Mouse (Mus musculus): ENCODE data around the gene Tet3. TPM values are rescaled to one million over a fixed set of nuclear protein-coding genes. Genes with fewer than 3 reads are reported as not detected.
A peak's percentile ranks its signal among the peaks of the same experiment; 100 is the strongest.
"Not testable (repeated sequence)": the region's sequence is repeated elsewhere in the genome, so short reads cannot be mapped to it uniquely, and the experiment has no call there.

Gene Tet3
- total RNA-seq, 2 experiments from 2014 or later = 27.2 to 27.6 TPM

GRCm38 (mm10) chr6:83349274-83349958, 109.5 kb downstream of the Tet3 start:
- intact Hi-C loops (cut with DNase I) = no loop called here
- peak; percentile 91 to 96 for DNase-seq

DNA sequence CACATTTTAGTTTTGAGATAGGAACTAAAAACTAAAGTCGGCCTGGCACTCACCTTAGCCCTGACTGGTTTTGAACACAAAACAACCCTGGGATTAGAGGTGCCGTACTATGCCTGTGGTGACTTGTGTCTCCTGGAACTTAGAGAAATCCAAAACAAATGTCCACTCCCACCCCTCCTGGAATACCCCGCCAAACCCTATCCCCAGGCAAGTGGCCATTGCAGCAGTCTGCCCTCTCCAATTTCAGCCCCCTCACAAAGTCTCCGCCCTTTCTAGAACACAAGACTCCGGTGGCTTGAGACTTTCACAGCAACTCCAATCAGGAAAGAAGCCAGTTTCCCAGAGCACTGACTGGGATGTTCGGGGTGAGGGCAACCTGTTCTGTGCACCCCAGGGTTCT, 110.0 kb downstream of the Tet3 start, which contains the start of gene Bola3:
Gene Bola3 (plus strand): TSS at position 275 of the 400 bp plus-strand sequence.
- intact Hi-C loops (cut with DNase I) = no loop called here
- DNase-seq = no peak

GRCm38 (mm10) chr6:83347916-83348315, 111.0 kb downstream of the Tet3 start:
- intact Hi-C loops (cut with DNase I) = no loop called here
- no peak for DNase-seq

DNA sequence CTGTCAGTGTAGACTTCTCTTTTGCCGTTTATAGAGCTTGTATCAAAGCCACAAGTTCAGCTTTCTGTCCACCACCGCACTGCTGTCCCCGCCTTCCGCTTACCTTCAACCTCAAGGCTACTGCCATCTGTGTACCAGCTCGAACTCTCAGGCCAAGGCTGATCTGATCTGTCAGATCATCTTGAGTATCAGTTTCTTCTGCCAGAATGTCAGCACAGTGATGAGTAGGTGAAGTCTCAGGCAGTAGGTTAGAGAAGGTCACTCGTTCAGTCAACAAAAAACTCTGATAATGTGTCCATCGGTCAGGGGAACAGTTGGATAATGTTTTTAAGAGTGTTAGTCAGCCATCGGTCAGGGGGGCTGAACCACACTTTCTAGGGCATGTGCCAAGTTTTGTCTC, 113.6 kb downstream of the Tet3 start:
- intact Hi-C loops (cut with DNase I); DNase-seq: not testable (repeated sequence)

GRCm38 (mm10) chr6:83342957-83343356, 115.9 kb downstream of the Tet3 start:
- DNase-seq = no peak
- intact Hi-C loops (cut with DNase I) = no loop called here

- no peak for DNase-seq
These were observed 117.5 kb downstream of the Tet3 start for GRCm38 (mm10) chr6:83341387-83341786.

GRCm38 (mm10) chr6:83327591-83328190, 131.2 kb downstream of the Tet3 start:
- DNase-seq = no peak
- intact Hi-C loops (cut with DNase I) = no loop called here

More at GRCm38 (mm10) chr6:83341387-83341786, 117.5 kb downstream of the Tet3 start:
- intact Hi-C loops (cut with DNase I) = no loop called here

DNA sequence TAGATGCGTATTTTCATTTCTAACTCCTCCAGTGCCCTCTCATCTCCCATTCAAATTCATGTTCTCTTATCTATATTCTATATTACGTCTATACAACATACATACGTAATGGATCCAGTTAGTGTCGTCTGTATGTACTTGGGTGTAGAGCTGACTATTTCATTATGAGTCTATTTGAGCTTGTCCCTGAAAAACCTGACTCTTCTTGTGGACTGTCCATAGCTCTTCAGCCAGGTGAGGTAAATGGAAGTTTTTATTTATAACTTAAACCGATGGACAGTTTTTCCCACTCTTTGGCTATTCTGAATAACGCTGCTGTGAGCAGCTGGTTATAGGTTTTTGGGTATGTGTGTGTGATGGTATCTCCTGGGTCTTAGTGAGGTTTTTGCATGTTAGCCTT, 132.1 kb downstream of the Tet3 start:
- no peak for DNase-seq
- intact Hi-C loops (cut with DNase I) = no loop called here

GRCm38 (mm10) chr6:83326394-83326736, 132.5 kb downstream of the Tet3 start:
- DNase-seq = no peak
- intact Hi-C loops (cut with DNase I) = no loop called here

GRCm38 (mm10) chr6:83325525-83326393, 133.1 kb downstream of the Tet3 start, which contains the start of the genes Mthfd2 and Mob1a:
TSS of gene Mthfd2 (minus strand) at chr6:83325908.
TSS of gene Mob1a (plus strand) at chr6:83326016.
- intact Hi-C loops (cut with DNase I) = no loop called here
- peak; percentile 93 to 98 for DNase-seq

GRCm38 (mm10) chr6:83323652-83324419, 135.0 kb downstream of the Tet3 start:
- no peak for DNase-seq
- intact Hi-C loops (cut with DNase I) = no loop called here

GRCm38 (mm10) chr6:83322794-83323193, 136.1 kb downstream of the Tet3 start:
- DNase-seq = no peak
- intact Hi-C loops (cut with DNase I) = no loop called here

DNA sequence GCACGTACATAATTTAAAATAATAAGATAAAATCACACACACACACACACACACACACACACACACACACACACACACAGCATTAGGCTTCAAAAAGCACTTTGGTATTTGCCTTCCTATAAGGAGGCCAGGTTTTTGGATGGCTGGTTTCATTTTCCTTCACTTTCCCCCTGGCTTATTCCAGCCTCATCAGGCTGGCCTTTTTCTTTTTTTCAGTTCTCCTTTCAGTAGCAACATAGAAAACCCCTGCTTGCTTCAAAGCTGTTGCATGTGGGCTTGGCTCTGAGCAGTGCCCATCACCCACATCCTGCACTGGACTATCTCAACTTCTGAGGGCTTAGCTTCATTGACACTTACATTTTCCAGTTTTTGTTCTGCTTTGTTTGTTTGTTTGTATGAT, 137.0 kb downstream of the Tet3 start:
- intact Hi-C loops (cut with DNase I) = no loop called here
- no peak for DNase-seq

- intact Hi-C loops (cut with DNase I) = no loop called here
- DNase-seq = peak; percentile 87
These were observed 141.7 kb downstream of the Tet3 start for GRCm38 (mm10) chr6:83317108-83317741.

GRCm38 (mm10) chr6:83316022-83316421, 142.9 kb downstream of the Tet3 start:
- intact Hi-C loops (cut with DNase I) = no loop called here

DNA sequence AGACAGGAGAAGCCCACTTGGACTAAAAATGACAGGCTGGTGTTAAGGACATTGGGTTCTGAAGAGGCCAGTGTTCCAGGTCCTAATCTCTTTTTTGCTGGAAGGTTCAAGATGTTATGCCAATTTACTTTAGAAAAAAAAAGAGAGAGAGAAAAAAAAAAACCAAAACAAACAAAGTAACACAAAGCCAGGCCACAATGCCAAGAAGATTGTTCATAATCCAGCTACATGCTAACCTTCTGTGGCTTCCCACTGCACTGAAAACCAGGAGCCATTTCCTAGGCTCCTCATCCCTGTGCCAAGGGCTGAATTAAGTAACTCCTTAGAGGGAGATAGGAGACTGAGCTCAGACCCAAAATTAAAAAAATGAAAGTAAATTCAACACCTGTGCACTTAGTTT, 143.6 kb downstream of the Tet3 start:
- intact Hi-C loops (cut with DNase I) = no loop called here

More at GRCm38 (mm10) chr6:83316022-83316421, 142.9 kb downstream of the Tet3 start:
- no peak for DNase-seq

DNA sequence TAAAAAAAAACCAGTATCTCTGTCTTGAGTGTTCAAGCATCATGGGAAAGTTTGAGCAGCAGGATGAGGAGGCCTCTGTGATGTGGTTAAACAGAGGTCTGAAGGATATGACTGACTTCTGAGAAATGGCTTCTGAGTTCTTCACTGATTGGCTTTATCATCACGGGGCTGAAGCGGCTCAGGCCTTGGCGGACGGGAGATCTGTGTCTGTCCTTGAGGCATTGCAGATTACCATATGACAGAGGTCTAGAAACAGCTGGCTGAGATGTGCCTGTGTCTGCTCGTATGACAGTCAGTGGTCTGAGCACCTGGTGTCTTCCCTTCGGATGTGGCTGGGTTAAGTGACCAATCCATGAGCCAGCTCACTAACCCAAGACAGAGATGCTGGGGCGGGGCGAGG, 146.4 kb downstream of the Tet3 start:
- no peak for DNase-seq
- intact Hi-C loops (cut with DNase I) = no loop called here

More for the DNA sequence above, 143.6 kb downstream of the Tet3 start:
- no peak for DNase-seq
